Mouse (Mus musculus) layer of hippocampus, adult 8-10 months (tissue): ENCODE measurements around the gene Nat8f3. TPM values are rescaled to one million over a fixed set of nuclear protein-coding genes. Genes with fewer than 3 reads are reported as not detected.
A peak's percentile ranks its signal among the peaks of the same experiment; 100 is the strongest.
"Not testable (repeated sequence)": the region's sequence is repeated elsewhere in the genome, so short reads cannot be mapped to it uniquely, and the experiment has no call there.

Source experiments
- DNase-seq, 2 experiments: peaks; one replicate each; pipeline ENCODE4 v3.0.0; 2022; ENCODE audit warnings: low spot score in 2 of 2
- microRNA-seq, 2 experiments: library from miRNA; unstranded; fragments of <30 nt; microRNA quantifications; one replicate each; pipeline ENCODE4 v1.2.0; 2022
- total RNA-seq, 4 experiments: library from RNA; stranded (reverse); gene quantifications; 2 replicates each; pipeline ENCODE4 v1.2.4; 2022

Nat8f3 gene
- total RNA-seq, result 1 to 10 TPM; 2.8 to 4.6 (median 3.5) TPM

DNA sequence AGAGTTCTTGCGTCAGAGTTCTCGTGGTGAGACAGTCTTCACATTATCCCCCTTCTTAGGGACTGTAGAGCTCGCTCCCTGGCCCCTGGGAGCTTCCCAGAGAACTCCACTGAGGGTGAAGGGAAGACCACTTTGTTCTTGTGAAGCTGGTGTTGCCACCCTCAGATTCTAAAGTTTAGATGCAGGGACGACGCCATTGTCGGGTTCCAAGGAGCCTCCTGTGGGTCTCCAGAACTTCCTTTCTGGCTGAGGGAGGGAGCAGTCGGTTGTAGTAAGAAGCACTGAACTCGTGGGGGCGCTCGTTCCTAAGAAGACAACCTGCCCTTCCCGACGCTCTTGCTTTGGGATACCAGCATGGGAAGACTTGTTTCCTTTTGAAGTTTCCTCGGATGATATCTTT is at the start of gene Nat8f3:
Nat8f3 (minus strand) TSS at position 223 of the 400 bp plus-strand sequence.
- peak; percentile 7 to 24 for DNase-seq

- no peak for DNase-seq
These were observed 47.8 kb upstream of the Nat8f3 start for GRCm38 (mm10) chr6:85813339-85813738.

DNA sequence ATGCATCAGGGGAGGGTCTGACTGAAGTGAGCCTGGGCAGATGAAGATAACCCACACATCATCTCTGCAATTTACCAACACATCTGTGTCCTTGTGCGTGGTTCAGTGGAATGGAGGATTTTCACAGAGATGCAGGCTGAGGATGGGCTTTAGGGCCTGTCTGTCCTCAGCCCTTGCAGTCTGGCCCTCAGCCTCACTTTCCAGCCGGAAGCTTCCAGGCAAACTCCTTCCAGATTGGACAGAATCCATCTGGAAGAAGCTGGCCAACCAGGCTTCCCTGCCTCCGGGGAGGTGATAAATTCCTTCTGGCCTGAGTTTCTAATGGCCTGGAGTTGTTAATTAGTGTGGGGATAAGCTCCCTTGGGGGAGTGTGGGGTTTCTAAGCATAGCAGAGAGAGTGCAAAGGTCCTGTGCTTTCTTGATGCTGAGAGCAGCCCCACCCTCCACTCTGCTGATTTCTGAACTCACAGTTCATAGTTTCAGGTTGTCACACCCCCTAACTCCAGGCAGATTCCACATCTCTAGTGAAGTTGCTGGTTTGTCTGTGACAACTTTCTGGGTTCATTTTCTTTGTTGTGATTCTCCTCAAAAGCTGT is 45.5 kb upstream of the Nat8f3 start:
- not testable (repeated sequence) for DNase-seq

- not testable (repeated sequence) for DNase-seq
These were observed 45.0 kb upstream of the Nat8f3 start for GRCm38 (mm10) chr6:85810514-85810913.

DNA sequence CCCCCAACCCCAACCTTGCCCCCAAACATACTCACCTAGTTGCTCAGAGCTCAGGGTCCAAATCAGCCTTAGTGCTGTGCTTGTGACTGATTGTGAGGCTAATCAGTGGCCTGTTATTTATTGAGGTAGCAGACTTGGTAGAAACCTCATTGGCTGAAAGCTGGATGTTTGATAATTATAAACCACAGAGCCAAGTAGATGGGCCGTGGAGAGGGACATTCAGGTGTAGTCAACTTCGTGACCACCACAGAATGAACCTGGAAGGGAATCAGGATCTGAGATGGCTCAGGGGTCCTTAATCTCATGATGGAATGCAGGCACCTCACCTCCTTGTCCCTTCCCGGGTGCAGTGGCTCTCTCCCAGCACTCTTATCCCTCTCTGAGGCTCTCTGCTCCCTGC is 44.2 kb upstream of the Nat8f3 start:
- DNase-seq, result not testable (repeated sequence)

GRCm38 (mm10) chr6:85803180-85803579 is 37.6 kb upstream of the Nat8f3 start:
- not testable (repeated sequence) for DNase-seq

GRCm38 (mm10) chr6:85763127-85764070 is 2.2 kb downstream of the Nat8f3 start:
- not testable (repeated sequence) for DNase-seq

- not testable (repeated sequence) for DNase-seq
These were observed 2.9 kb downstream of the Nat8f3 start for GRCm38 (mm10) chr6:85762678-85763077.

GRCm38 (mm10) chr6:85755705-85756249 is 9.8 kb downstream of the Nat8f3 start:
- DNase-seq, result not testable (repeated sequence)

- DNase-seq, result not testable (repeated sequence)
These were observed 52.4 kb downstream of the Nat8f3 start, which contains the start of gene Nat8f7 for GRCm38 (mm10) chr6:85713105-85713504. Gene Nat8f7 (minus strand): TSS chr6:85713205.

GRCm38 (mm10) chr6:85709607-85710006 is 55.9 kb downstream of the Nat8f3 start:
- DNase-seq, result not testable (repeated sequence)

- DNase-seq, result not testable (repeated sequence)
These were observed 56.3 kb downstream of the Nat8f3 start for GRCm38 (mm10) chr6:85709206-85709605.

DNA sequence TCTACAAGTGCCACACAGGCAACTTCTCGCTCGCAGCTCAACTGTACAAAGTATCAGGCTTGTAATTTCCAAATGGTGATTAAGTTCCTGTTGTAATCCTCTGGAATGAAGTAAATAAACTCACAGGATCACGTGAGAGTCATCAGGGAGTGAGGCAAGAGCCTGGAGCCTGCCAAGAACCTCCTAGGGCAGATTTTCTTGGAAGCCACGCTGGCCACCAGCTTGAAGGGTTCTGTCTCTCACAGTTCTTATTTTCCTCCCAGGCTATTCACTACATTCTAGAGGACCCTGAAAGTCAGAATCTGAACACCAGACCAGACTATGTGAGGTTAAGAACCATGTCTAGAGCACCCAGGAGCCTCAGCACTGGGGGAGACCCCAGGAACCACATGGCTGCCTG is 63.6 kb downstream of the Nat8f3 start:
- not testable (repeated sequence) for DNase-seq

Small RNAs within 50 kb of the gene (microRNA-seq; reads per million reads assigned to microRNA genes)
- 0 reads per million in 2 experiments for gene Gm27317
- gene Mir6375, result 0 reads per million in 2 experiments

Other genes with a start within 250 kb of the Nat8f3 start
- gene Alms1, start 178.2 kb downstream of the Nat8f3 start, total RNA-seq, result 10 to 100 TPM in 1 of 4 experiments, 1 to 10 TPM in 3; 7.2 to 10.1 (median 8.4) TPM
- 1 to 10 TPM; 4.1 to 5.6 (median 4.7) TPM for gene Nat8f7, start 52.5 kb downstream of the Nat8f3 start, total RNA-seq
- gene Nat8f6, start 55.2 kb upstream of the Nat8f3 start, total RNA-seq, result 1 to 10 TPM in 3 of 4 experiments, under 1 TPM in 1; 0.56 to 3.3 (median 2.6) TPM
- 10 to 100 TPM in 1 of 4 experiments, 1 to 10 TPM in 3; 6.3 to 10.0 (median 7.3) TPM for gene Nat8f5, start 55.2 kb upstream of the Nat8f3 start, total RNA-seq
- 1 to 10 TPM; 4.1 to 7.1 (median 4.9) TPM for gene Nat8, start 66.3 kb upstream of the Nat8f3 start, total RNA-seq
- gene Nat8f2, start 103.4 kb upstream of the Nat8f3 start, total RNA-seq, result 1 to 10 TPM; 2.7 to 4.0 (median 3.3) TPM
- gene Nat8f4, start 139.1 kb upstream of the Nat8f3 start, total RNA-seq, result 1 to 10 TPM; 6.0 to 10.0 (median 8.9) TPM
- gene Tprkb, start 146.1 kb upstream of the Nat8f3 start, total RNA-seq, result 100 to 1,000 TPM in 1 of 4 experiments, 10 to 100 TPM in 3; 65.5 to 103 (median 79.0) TPM
- 10 to 100 TPM; 22.5 to 35.0 (median 27.1) TPM for gene Nat8f1, start 149.9 kb upstream of the Nat8f3 start, total RNA-seq
- gene Dusp11, start 195.9 kb upstream of the Nat8f3 start, total RNA-seq, result 100 to 1,000 TPM in 1 of 4 experiments, 10 to 100 TPM in 3; 67.2 to 128 (median 86.1) TPM